Mouse (Mus musculus) heart, adult 2 months (tissue): ENCODE measurements at regions not wholly inside any gene's neighbourhood (a gene's known extent, or its start where the extent isn't known, plus 50 kb on each side); places are given as distances from the start of the nearest gene placed in this dataset.

Source experiments
- CTCF ChIP-seq: fragments of 200-600 bp; IDR thresholded peaks from 2 replicates; pipeline ENCODE4 v1.8.1; 2022; ENCODE audit warnings: antibody characterized with exemption, mild to moderate bottlenecking, moderate library complexity
- EP300 ChIP-seq: fragments of 200-500 bp; IDR thresholded peaks from 2 replicates; pipeline ENCODE4 v1.6.1; 2011; ENCODE audit warnings: low read depth, low read length, control low read depth; ENCODE audit not compliant: insufficient read depth
- POLR2A ChIP-seq: fragments of 200-500 bp; IDR thresholded peaks from 2 replicates; pipeline ENCODE4 v1.6.1; 2011; ENCODE audit warnings: mild to moderate bottlenecking, low read depth, low read length, control low read depth; ENCODE audit not compliant: insufficient read depth

- no peak for TF ChIP-seq CTCF
- TF ChIP-seq POLR2A, result no peak
- TF ChIP-seq EP300, result no peak
Observed at GRCm38 (mm10) chr8:12184666-12185065, 94.0 kb upstream of the A230072I06Rik start.
